Mouse (Mus musculus): ENCODE measurements around the gene Olfr854. TPM values are rescaled to one million over a fixed set of nuclear protein-coding genes. Genes with fewer than 3 reads are reported as not detected.

Gene Olfr854
- polyA plus RNA-seq (2012): not detected in 2 replicates

GRCm38 (mm10) chr9:19567282-19567681, at the start of gene Olfr854:
Gene Olfr854 (minus strand): TSS chr9:19567382.

GRCm38 (mm10) chr9:19582317-19582716, 15.1 kb upstream of the Olfr854 start, which contains the start of gene Olfr855:
Gene Olfr855 (plus strand): TSS chr9:19582617.

GRCm38 (mm10) chr9:19540976-19541375, 26.2 kb downstream of the Olfr854 start, which contains the start of gene Olfr853:
Gene Olfr853 (minus strand): TSS chr9:19541076.

Other genes starting within 250 kb of the Olfr854 start
- 0.04 TPM in 1 of 2 replicates, not detected in the other for gene Olfr845, start 230.9 kb downstream of the Olfr854 start, polyA plus RNA-seq (2012)
- 0.03 TPM in 1 of 2 replicates, not detected in the other for gene Olfr846, start 203.4 kb downstream of the Olfr854 start, polyA plus RNA-seq (2012)
- not detected in 2 replicates for gene Olfr847, start 188.7 kb downstream of the Olfr854 start, polyA plus RNA-seq (2012)
- not detected in 2 replicates for gene Olfr849, start 127.1 kb downstream of the Olfr854 start, polyA plus RNA-seq (2012)
- gene Olfr850, start 89.1 kb downstream of the Olfr854 start, polyA plus RNA-seq (2012): not detected in 2 replicates
- not detected in 2 replicates for gene Olfr851, start 74.1 kb downstream of the Olfr854 start, polyA plus RNA-seq (2012)
- not detected in 2 replicates for gene Olfr853, start 26.3 kb downstream of the Olfr854 start, polyA plus RNA-seq (2012)
- gene Olfr855, start 15.2 kb upstream of the Olfr854 start, polyA plus RNA-seq (2012): not detected in 2 replicates
- gene Zfp317, start 54.7 kb upstream of the Olfr854 start, polyA plus RNA-seq (2012): 0.64 and 0.76 TPM in 2 replicates
- gene Olfr857, start 142.1 kb upstream of the Olfr854 start, polyA plus RNA-seq (2012): not detected in 2 replicates
- not detected in 2 replicates for gene Olfr58, start 212.9 kb upstream of the Olfr854 start, polyA plus RNA-seq (2012)
- not detected in 2 replicates for gene Olfr859, start 237.5 kb upstream of the Olfr854 start, polyA plus RNA-seq (2012)

Data from megakaryocyte-erythroid progenitor cell, adult 5 weeks (primary cell).